11 mouse cellular contexts compared by ENCODE assay signal in genomic region chr5:36041756-36042155, GRCm38 (mm10).
A peak's percentile ranks its signal among the peaks of the same experiment; 100 is the strongest.
DNase-seq lines count a peak whose midpoint lies in the region; ATAC-seq and TF ChIP-seq lines count a peak whose summit lies in the region.
"Had no signal": no experiment of that assay in that cellular context is flagged by ENCODE, and none has a peak within 500 bp of the region (broad histone marks: within the 10 kb centered on the region; RNA-seq: fewer than 3 reads in every experiment).

No protein-coding gene starts in this region.

- no peak for TF ChIP-seq CTCF in lung, postnatal 0 days (IDR thresholded peaks at IDR 0.05)

- H3K27ac ChIP-seq in heart, embryonic 13.5 days (replicated peaks), result peak overlapping the region; percentile 80
- no peak overlapping the region for H3K27ac ChIP-seq in lung, postnatal 0 days (ENCODE audit: low read length)
- peak overlapping the region; percentile 78; the same call in 1 of the 2 replicates for H3K27ac ChIP-seq in limb, embryonic 13.5 days
- H3K27ac ChIP-seq in stomach, embryonic 15.5 days, result 0 out of 2 replicates have a peak overlapping the region, but pooled peaks have one; percentile 28

- intact Hi-C loops in heart, postnatal 25 days (cut with DNase I), result no loop called here

- H3K36me3 ChIP-seq in heart, embryonic 13.5 days, result peaks cover 19% of the 10 kb centered on the region
- no peaks in the 10 kb centered on the region for H3K36me3 ChIP-seq in lung, postnatal 0 days (ENCODE audit: insufficient read depth, low read length)
- peaks cover 21% of the 10 kb centered on the region for H3K36me3 ChIP-seq in limb, embryonic 13.5 days
- no peaks in the 10 kb centered on the region for H3K36me3 ChIP-seq in stomach, embryonic 15.5 days

- no peaks in the 10 kb centered on the region for H3K9me3 ChIP-seq in heart, embryonic 13.5 days
- H3K9me3 ChIP-seq in lung, postnatal 0 days (ENCODE audit: low read length), result no peaks in the 10 kb centered on the region
- no peaks in the 10 kb centered on the region for H3K9me3 ChIP-seq in limb, embryonic 13.5 days
- H3K9me3 ChIP-seq in stomach, embryonic 15.5 days, result no peaks in the 10 kb centered on the region

- no peak for ATAC-seq in heart, embryonic 13.5 days (ENCODE audit: extremely low read depth, insufficient number of reproducible peaks, low FRiP score, low TSS enrichment)
- ATAC-seq in lung, postnatal 0 days, result peak; percentile 23; the same call in 1 of the 2 replicates
- no peak for ATAC-seq in limb, embryonic 13.5 days (ENCODE audit: low FRiP score, low read depth)
- no peak for ATAC-seq in stomach, embryonic 15.5 days (ENCODE audit: insufficient read depth, low FRiP score, low read depth)
- ATAC-seq in erythroblast, adult 5-6 weeks (replicated peaks; ENCODE audit: low FRiP score, poor library complexity, severe bottlenecking), result no peak

- H3K4me3 ChIP-seq in heart, embryonic 13.5 days, result no peak overlapping the region
- no peak overlapping the region for H3K4me3 ChIP-seq in lung, postnatal 0 days (ENCODE audit: low read depth, low read length)
- H3K4me3 ChIP-seq in limb, embryonic 13.5 days, result no peak overlapping the region
- no peak overlapping the region for H3K4me3 ChIP-seq in stomach, embryonic 15.5 days (replicated peaks)
- H3K4me3 ChIP-seq: erythroblast, embryonic 14.5 days had no signal

- H3K4me2 ChIP-seq in heart, embryonic 13.5 days, result no peak overlapping the region
- no peak overlapping the region for H3K4me2 ChIP-seq in lung, postnatal 0 days (replicated peaks; ENCODE audit: low read depth, low read length)
- no peak overlapping the region for H3K4me2 ChIP-seq in limb, embryonic 13.5 days (replicated peaks)
- no peak overlapping the region for H3K4me2 ChIP-seq in stomach, embryonic 15.5 days

- no peaks in the 10 kb centered on the region for H3K27me3 ChIP-seq in heart, embryonic 13.5 days (replicated peaks)
- H3K27me3 ChIP-seq in lung, postnatal 0 days (replicated peaks; ENCODE audit: insufficient read depth, low read length), result no peaks in the 10 kb centered on the region
- H3K27me3 ChIP-seq in limb, embryonic 13.5 days, result no peaks in the 10 kb centered on the region
- no peaks in the 10 kb centered on the region for H3K27me3 ChIP-seq in stomach, embryonic 15.5 days (replicated peaks)

- WGBS in heart, embryonic 13.5 days, result 79% methylated on average over 6 of the region's 6 CpGs
- 82% methylated on average over 6 of the region's 6 CpGs for WGBS in lung, postnatal 0 days
- WGBS in limb, embryonic 13.5 days, result 81% methylated on average over 6 of the region's 6 CpGs
- WGBS in stomach, embryonic 15.5 days, result 83% methylated on average over 6 of the region's 6 CpGs

- TF ChIP-seq EP300 in lung, postnatal 0 days (IDR thresholded peaks at IDR 0.05), result no peak

- DNase-seq in heart, postnatal 25 days (ENCODE audit: low spot score), result no peak
- no peak for DNase-seq in lung, postnatal 0 days (ENCODE audit: low spot score)
- no peak for DNase-seq in lung, postnatal 36 days
- DNase-seq in urinary bladder, postnatal 14 days (ENCODE audit: low spot score), result no peak
- DNase-seq: cerebellum, adult 9-11 months; kidney, adult 9 months had no signal

- peaks cover 29% of the 10 kb centered on the region for H3K4me1 ChIP-seq in heart, embryonic 13.5 days
- H3K4me1 ChIP-seq in lung, postnatal 0 days (ENCODE audit: insufficient read depth, low read depth, low read length), result no peaks in the 10 kb centered on the region
- peaks cover 25% of the 10 kb centered on the region for H3K4me1 ChIP-seq in limb, embryonic 13.5 days
- H3K4me1 ChIP-seq in stomach, embryonic 15.5 days, result peaks cover 14% of the 10 kb centered on the region; the same call in 1 of the 2 replicates

- peak overlapping the region; percentile 63 for H3K9ac ChIP-seq in heart, embryonic 13.5 days
- H3K9ac ChIP-seq in lung, postnatal 0 days (replicated peaks; ENCODE audit: low read depth), result no peak overlapping the region
- H3K9ac ChIP-seq in limb, embryonic 13.5 days, result no peak overlapping the region
- H3K9ac ChIP-seq in stomach, embryonic 15.5 days, result no peak overlapping the region
